Mouse (Mus musculus) thymus, adult 18-20 months (tissue): ENCODE measurements around the gene Nedd9.

Experiments
- DNase-seq, 2 experiments: peaks; one replicate each; pipeline ENCODE4 v3.0.0; 2022; ENCODE audit warnings: mixed read lengths in 2 of 2

Nedd9 gene

DNA sequence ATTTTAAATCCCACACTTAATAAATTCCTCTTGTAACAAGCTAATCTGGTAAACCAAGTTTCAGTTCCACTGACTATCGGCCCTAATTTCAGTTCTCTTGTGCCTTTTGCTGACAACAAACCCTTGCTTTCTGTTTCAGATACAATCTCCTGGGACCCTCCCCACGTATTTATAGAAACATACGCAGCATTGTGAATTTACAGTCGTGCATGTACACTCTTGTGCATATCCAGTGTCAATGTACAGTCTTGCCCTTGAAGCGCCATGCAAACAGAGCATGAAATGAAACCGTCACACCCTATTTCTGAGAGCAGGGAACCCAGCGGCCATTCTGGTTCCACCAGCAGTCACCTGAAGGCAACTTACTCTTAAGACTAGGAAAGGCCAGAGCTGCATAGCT lies 4.4 kb upstream of the Nedd9 start:
- DNase-seq: no peak

DNA sequence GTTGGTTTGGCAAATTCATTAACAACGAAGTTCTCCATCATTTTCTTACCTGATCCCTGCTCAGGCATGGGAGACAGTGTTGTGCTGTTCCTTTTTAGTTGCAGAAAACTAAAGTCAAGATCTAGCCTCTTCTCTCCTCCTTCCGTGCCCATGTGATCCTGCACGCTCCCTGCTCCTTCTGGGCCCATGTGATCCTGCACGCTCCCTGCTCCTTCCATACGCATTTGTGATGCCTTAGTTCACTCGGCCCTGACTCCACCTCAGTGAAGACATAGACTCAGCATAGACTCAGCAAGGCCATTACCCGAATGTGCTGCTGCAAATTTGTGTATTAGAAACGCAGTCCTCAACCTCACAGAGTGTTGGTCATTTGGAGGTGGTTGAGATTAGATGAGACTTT lies 3.1 kb upstream of the Nedd9 start:
- DNase-seq: no peak

DNA sequence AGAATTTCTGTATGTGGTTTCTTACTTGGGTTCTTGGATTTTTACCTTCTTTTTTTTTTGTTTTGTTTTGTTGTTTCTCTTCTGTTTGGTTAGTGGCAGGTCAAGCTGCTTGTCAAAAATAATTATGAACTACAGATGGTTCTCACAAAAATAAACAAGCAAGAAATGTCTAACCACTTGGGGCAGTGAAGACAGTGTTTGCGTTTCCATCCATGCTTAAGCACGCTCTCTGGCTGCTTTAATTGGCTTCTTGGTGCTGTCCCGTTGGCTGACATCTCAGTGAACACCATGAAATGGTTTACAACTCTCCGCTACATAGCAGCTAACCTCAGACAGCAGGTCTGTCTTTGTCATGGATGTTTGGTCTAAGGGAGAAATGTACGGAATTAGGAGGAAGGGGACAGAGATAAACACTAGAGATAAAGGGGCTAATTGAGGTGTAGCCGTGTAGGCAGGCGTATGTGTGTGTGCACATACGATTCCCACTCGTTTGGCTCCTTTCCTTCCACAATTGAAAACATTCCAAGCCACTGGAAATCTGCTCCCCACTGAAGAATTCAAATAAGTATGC lies 2.6 kb upstream of the Nedd9 start:
- DNase-seq: no peak

DNA sequence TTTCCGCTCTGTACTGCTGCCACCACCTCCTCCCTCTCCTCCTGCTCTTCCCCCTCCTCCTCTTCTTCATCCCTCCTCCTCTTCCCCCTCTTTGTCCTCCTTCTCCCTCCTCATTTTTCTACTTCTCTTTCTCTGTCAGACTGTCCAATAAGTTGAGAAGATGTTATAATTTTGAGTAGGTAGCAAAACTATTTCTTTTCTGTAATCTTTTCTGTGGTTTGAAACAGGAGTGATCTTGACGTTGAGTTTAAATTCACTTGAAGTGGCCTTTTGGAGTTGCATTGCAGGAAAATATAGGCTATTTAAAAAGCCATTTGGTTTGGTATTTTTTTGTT lies 214 bp upstream of the Nedd9 start:
- DNase-seq: no peak

DNA sequence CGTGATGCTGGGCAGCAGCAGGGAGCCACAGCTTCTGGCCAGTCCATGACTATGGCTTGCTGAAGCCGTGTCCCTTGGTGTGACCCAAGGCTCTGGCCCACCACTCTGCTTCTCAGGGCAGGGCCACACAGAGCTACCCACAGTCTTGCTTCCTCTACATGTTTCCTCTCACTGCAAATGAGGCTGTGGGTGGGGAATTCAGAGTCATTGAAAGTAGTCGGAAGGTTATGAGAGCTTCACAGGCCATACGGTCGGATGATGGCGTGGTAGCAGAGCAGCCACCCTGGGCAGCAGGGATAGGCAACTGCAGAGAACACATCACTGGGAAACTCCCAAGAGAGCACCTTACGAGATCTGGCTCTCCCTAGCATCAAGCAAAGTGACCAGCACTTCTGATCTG lies 3.2 kb downstream of the Nedd9 start:
- DNase-seq: no peak

DNA sequence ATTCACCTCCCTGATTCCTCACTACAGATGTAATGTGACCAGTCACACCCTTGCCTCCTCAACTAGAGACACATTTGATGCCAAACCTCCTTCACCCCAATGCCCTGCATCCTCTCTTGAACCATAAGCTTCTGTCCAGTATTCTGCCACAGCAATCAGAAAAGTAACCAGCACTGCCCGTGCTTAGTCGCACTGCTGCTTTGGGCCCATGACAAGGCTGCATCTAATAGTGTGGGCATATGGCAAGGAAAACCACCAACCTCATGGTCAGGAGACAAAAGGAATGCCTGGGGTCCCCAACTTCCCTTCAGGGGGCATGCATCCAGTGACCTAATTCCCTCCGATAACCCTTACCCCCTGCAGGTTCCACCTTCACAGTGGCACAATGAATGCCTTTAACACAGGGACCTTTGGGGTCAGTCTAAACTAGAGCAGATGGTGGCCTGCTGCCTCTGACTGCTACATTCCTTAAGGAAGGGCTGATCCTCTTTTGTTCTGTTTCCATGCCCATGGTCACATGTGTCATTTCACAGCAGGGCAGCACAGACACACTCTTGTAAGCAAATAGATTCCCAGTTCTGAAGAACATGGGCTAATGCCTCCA lies 4.7 kb downstream of the Nedd9 start:
- no peak for DNase-seq

DNA sequence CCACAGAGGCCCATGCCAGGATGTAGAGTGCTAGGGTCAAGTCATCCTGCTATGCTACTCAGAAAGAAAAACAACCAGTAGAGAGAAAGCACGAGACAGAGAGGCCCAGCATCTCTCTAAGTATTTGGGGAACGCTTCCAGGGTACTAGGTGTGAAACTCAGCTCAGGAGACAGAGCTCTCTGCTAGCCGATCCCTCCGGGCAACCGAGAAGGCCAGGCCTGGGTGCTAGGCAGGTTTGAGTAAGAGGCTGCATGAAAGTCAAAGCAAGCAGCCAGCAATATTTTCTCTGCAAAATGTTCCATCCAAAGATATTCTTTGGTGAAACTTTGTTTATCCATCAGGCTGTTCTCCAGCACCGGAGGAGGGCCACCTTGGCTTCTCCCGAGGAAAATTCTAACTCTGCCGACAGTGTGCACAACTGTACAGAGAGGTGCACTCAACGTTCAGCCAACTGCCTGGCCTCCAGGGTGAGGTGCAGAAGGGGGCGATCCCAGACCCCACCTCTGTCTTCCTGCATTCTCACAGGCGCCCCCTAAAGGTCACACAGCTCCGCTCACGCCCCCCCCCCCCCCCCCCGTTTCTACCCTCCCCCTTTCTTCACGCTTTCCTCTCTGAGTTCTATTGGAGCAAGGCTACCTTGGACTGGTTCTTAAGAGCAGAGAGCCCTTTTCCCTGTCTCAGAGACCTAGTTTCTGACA lies 7.3 kb downstream of the Nedd9 start:
- no peak for DNase-seq

DNA sequence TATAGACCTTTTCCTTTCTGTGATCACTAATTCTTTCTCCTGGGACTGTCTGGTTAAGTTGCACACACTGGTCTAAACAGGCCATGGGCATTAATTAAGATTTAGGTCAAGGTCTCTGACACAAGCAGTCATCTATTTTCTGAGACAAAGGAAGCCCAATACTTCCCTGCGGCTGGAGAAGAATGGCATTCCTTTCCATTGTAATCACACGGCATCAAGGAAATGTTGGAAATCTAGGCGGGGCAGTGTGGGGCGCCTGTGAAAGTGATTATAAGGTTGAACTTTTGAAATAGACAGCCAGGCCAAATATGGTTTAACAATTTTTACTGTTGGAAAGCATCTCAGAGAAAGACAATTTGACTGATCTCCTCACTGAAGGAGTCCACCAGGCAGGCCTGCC lies 10.9 kb downstream of the Nedd9 start:
- no peak for DNase-seq

DNA sequence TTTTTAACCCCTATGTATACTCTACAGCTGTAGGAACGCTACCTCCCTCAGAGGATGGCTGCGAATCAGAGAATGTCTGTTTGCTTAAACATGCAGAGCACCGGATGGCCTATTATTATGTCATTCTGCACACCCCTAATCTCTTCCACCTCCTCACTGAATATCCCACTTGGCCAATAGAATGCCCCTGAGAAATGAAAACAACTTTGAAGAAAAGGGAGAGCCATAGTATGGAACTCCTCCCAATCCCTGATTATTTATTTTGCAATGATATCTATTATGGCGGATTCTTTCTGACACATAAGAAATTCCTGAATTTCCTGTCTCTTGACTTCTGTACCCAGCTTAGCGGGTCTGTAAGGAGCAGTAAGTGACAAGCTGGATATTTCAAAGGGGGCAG lies 12.8 kb downstream of the Nedd9 start:
- no peak for DNase-seq

DNA sequence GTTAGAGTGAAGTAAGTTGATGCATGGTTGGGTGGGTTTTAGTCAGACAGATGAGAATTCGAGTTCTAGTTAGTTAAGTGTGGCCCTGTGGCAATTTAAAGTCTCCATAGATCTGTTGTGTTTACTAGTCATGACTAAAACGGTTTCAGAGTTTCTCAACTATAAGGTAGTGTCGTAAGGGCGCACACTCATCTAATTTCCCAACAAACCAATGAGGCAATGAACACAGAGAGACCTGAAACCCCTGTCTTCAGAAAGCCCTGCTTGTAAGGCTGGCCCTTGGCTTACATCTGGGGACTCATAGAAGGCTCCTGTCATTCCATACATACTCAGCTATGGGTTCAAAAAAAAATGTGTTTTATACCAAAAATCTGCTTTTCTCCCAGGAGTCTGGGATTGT lies 13.7 kb downstream of the Nedd9 start:
- DNase-seq: no peak

DNA sequence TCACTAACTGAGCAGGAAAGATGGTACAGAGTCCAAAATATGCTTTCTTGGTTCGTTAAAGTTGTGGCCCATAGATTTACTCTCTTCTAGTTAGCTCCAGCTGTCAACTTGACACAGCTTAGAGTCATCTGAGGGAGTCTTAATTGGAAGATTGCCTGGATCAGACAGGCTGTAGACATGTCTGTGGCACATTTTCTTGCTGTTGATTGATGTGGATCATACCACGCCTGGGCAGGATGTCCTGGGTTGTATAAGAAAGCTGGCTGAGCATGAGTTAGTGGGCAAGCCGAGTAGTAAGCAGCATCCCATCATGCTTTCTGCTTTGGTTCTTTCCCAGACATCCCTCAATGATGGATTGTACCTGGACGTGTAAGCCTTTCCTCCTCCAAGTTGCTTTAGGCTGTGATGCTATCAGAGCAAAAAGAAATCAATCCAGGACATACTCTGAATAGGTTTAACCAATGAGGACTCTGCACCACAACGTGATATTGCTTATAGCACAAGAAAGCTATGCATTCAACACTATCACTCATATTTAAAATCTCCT lies 14.2 kb downstream of the Nedd9 start:
- DNase-seq: no peak

DNA sequence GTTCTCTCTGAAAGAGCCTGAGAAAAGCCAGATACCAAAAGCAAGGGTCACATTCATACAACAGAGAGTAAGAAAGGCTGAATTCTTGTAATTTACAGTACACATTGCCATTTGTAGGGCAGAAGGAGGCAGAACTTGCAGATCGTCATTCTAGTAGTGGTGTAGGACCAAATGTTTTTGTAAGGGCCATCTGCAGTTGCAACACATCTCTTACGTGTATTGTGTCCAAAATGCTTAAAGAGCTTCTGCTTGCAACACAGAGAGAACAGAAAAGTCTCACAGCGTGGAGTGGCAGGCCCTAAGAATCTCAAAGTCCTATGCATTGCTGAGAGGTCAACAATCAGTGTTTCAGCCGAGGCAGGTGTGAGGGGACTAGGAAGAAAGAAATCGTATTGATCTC lies 18.9 kb downstream of the Nedd9 start:
- DNase-seq: no peak

DNA sequence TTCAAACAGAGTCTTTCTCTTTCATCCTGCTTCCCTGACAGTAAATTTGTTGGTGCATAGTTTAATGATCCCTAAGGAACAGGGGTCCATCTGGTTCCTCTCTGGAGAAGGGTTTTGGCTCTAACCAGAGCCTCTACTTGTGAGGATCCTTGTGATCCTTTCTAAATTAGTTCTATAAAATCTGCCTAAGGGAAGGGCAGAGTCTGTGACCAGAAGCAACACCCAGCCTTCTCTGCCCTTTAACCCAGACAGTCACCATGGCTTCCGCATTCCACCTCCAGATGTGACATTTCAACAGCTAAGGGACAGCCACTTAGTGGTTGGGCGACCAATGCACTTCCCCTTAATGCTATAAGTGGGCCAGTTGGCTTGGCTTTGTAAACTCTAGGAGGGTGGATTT lies 20.1 kb downstream of the Nedd9 start:
- DNase-seq: no peak

DNA sequence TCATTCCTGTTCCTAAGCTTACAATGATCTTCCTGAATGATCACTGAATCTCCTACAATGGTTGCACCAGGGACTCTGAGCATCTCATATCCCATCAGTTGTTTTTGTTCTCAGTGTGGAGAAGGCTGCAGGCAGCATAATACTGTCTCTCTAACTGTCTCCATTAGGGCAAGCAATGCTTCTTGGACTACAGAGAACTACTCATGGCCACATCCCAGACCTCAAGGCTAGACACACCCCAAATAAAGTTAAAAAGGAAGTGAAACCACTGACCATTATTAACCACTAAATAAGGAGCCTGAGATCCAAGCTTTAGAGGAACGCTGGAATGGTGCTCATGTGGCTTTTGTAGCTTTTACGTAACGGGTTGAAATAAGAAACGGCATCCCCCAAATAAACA lies 20.5 kb downstream of the Nedd9 start:
- no peak for DNase-seq

DNA sequence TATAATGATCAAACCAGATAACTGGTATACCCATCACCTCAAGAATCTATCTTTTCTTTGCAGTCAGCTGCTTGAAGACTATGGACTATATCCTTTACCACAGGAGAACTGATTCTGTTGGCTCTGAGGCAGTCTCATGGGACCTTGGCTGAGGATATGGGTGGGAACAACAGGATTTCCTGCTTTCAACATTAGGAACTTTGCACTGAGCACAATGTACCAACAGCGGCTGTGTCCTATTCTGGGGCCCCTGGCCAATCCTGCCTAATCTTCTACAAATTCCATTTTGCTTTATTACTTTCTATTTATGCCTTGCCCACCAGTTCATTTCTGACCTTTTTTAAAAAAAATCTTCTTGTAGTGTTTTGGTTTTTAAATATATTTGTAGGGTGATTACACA lies 21.0 kb downstream of the Nedd9 start:
- no peak for DNase-seq

DNA sequence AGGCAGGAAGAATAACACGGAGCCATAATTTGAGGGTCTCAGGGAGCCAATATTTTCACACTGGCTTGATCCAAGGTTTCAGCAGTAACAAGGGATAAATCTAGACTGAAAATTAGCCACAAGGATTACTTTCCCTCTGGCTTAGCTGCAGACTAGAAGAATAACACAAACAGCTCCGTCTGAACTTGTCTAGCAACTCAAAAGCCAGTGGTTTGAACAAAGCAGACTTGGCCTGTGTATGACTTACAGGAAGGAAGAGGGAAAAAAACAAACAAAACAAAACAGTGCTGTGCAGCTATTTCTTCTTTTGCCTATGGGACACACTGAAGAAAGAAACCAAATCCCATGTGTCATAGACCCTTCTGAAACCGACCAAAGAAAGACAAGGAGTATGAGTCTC lies 25.7 kb downstream of the Nedd9 start:
- DNase-seq: no peak

DNA sequence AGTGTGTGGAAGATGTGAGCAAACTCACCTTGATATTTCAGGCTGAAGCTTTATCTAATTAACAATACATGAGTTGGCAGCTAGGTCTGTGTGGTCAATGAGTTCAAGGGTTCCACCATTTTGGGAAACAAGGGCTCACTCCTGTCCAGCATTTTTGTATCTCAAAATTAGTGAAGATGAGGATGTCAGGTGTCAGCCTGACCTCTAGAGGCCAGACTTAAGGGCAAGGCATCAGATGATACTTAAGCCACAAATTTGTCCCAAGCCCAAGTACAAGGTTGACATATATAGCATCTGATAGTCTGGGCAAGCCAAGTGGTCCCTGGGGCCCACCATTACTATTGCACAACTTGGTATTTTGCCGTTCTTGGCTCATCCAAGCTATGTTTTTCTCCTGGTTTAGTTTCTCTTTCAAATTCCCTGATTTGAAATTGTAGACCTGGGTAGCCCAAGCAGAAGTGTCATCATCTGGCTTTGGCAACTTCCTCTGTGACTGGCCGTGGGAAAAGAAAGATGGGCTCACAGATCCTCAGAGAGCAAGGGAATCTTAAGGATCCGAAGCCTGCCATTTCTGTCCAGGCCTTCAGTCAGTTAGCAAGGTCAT lies 27.4 kb downstream of the Nedd9 start:
- no peak for DNase-seq

DNA sequence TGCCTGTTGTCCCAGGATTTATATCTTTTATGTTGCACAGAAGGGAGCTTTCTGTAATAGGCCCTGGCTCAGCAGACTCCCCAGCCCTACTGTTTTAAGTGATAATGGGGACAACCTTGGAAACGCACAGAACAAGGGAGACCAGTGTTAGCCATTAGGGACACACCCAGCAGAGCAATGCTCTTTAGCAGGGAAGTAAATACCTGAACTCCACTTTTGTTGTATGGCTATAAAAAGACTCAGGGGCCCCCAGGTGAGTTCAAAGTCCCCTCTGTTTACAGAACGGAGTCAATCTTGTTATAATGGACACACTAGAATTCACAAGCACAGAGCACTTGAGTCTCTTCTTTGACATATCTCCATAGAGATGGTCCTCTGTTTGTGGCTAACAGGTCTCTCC lies 28.5 kb downstream of the Nedd9 start:
- no peak for DNase-seq

DNA sequence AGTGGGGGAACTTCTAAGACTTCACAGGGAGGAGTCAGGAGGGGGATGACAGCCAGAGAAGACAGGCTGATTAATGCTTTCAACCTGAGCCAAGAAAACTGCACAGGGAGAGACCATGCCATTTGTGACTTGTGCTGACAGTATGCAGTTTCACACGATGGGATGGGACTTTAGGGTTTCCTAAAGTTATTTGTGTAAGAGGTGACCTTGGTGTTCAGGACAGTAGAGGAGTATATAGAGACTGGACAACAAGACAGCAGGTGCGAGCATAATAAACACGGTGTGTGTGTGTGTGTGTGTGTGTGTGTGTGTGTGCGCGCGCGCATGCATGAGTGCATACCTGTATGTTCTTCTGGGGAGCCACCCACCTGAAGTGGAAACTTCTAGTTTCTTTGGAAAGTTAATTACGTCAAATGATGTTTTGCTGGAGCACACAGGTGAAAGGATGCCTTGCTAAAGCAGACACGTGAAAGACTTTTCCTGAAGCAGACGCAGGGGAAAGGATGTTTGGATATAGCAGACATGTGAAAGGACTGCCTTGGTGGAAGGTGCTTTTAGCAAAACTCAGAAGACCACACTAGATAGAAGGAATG lies 29.3 kb downstream of the Nedd9 start:
- DNase-seq: no peak

DNA sequence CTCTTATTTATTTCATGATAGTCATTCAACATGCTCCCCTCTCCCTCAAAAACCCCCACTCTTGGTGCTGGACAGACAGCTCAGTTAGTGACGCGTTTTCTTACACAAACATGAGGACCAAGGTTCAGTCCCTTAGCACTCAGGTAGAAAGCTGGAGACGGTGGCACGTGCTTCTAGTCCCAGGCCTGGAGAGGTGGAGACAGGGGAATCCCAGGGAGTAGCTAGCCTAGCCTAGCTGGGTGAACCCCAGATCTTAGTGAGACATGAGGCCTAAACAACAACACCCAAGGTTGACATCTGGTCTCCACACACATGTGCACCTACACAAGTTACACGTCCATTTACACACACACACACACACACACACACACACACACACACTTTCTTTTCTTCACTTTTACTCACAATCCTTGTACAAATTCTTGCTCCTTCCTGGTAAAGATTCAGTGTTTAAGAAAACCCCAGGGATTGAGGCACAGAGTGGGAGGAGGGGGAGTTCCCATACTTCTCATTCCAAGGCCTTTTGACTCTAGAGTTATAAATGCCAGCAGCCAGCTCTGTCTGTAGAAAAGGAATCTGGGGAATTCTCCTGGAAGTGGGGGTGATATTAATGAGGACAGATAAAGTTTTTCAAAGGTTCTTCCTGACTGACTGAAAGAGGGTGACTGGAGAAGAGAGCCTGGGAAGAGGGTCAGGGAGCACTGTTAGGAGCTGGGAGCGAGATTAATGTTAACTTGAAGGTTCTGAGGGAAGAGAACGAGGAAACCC lies 29.9 kb downstream of the Nedd9 start:
- no peak for DNase-seq

DNA sequence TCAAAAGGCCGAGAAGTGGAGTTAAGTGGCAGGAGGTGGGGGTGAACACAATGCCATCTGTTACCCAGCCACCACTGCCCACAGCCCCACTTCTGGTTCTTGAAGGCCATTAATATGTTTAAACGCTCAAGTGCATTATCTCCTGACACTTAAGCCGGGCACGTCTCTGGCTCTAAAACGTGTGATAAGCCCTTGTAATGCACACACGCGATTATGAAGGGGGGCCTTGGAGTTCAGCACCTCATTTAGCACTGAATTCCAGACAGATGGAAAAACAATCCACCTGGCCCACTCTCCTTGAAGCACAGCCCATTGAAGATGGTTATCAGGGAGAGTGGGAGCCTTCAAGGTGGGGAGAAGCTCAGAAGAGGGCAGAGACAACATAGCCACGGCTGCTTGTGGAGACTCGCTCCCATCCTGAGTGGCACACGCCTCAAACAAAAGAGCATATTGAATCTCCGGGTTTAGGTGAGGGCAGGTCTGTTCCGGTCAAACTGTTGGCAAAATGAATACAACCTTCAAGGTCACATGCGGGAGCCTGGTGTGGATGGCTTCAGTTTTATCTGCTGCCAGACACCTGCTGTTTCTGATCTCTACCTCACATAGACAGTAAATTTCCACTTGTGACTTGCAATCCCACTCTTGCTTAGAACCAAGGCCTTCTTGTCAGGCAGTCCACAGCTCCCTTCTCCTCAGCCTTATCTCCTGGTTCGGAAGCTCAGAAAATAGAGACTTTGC lies 30.7 kb downstream of the Nedd9 start:
- DNase-seq: no peak
